In genomic region chrX:162158743-162159636, GRCm38 (mm10) we compare ENCODE assay signal across 8 mouse cellular contexts. TPM values are rescaled to one million over a fixed set of nuclear protein-coding genes. Genes with fewer than 3 reads are reported as not detected.
DNase-seq lines count a peak whose midpoint lies in the region; ATAC-seq and TF ChIP-seq lines count a peak whose summit lies in the region.

No protein-coding gene starts in this region.

- WGBS in forebrain, postnatal 0 days, result 29% methylated on average over 74 of the region's 80 CpGs
- 22% methylated on average over 58 of the region's 80 CpGs for WGBS in intestine, embryonic 14.5 days
- 15% methylated on average over 62 of the region's 80 CpGs for WGBS in liver, embryonic 11.5 days
- WGBS in neural tube, embryonic 11.5 days, result 17% methylated on average over 47 of the region's 80 CpGs

- ATAC-seq in erythroblast, adult 5-6 weeks (replicated peaks; ENCODE audit: low FRiP score, poor library complexity, severe bottlenecking), result no peak
- ATAC-seq in forebrain, postnatal 0 days, result peak; percentile 72
- ATAC-seq in intestine, embryonic 14.5 days (replicated peaks; ENCODE audit: low FRiP score, low TSS enrichment, low read depth), result peak; percentile 59
- ATAC-seq in liver, embryonic 11.5 days (replicated peaks; ENCODE audit: low FRiP score), result peak; percentile 55
- peak; percentile 49 for ATAC-seq in neural tube, embryonic 11.5 days (ENCODE audit: insufficient read depth, low FRiP score, low TSS enrichment)

- H3K9me3 ChIP-seq in erythroblast, embryonic 14.5 days (ENCODE audit: control insufficient read depth, low read length), result peaks cover 15% of the 10 kb centered on the region
- no peaks in the 10 kb centered on the region for H3K9me3 ChIP-seq in forebrain, postnatal 0 days (ENCODE audit: low read length)
- H3K9me3 ChIP-seq in intestine, embryonic 14.5 days (ENCODE audit: control insufficient read depth, low read length), result no peaks in the 10 kb centered on the region
- no peaks in the 10 kb centered on the region for H3K9me3 ChIP-seq in liver, embryonic 11.5 days (ENCODE audit: control insufficient read depth, low read length)
- no peaks in the 10 kb centered on the region for H3K9me3 ChIP-seq in neural tube, embryonic 11.5 days (ENCODE audit: control insufficient read depth, low read length)

- H3K27ac ChIP-seq in forebrain, postnatal 0 days (ENCODE audit: low read depth, low read length), result no peak overlapping the region
- no peak overlapping the region for H3K27ac ChIP-seq in intestine, embryonic 14.5 days (ENCODE audit: low read depth)
- no peak overlapping the region for H3K27ac ChIP-seq in liver, embryonic 11.5 days (ENCODE audit: low read depth, low read length)
- H3K27ac ChIP-seq in neural tube, embryonic 11.5 days (ENCODE audit: low read depth, low read length), result no peak overlapping the region

- H3K4me2 ChIP-seq in forebrain, postnatal 0 days (ENCODE audit: low read depth), result peak overlapping the region; percentile 74
- peak overlapping the region; percentile 53 for H3K4me2 ChIP-seq in intestine, embryonic 14.5 days (ENCODE audit: low read length)
- peak overlapping the region; percentile 79 for H3K4me2 ChIP-seq in liver, embryonic 11.5 days
- H3K4me2 ChIP-seq in neural tube, embryonic 11.5 days (ENCODE audit: low read depth), result peak overlapping the region; percentile 66

- peak; percentile 34; the same call in 1 of the 2 replicates for TF ChIP-seq CTCF in forebrain, postnatal 0 days (IDR thresholded peaks at IDR 0.05; ENCODE audit: low read depth)

- peaks cover 44% of the 10 kb centered on the region for H3K27me3 ChIP-seq in erythroblast, embryonic 14.5 days (ENCODE audit: control insufficient read depth)
- H3K27me3 ChIP-seq in forebrain, postnatal 0 days (ENCODE audit: insufficient read depth, low read length), result no peaks in the 10 kb centered on the region
- peaks cover 2% of the 10 kb centered on the region for H3K27me3 ChIP-seq in intestine, embryonic 14.5 days (replicated peaks; ENCODE audit: control insufficient read depth, insufficient read depth, low read length)
- peaks cover 44% of the 10 kb centered on the region for H3K27me3 ChIP-seq in liver, embryonic 11.5 days (replicated peaks; ENCODE audit: control insufficient read depth, insufficient read depth, low read length)
- H3K27me3 ChIP-seq in neural tube, embryonic 11.5 days (ENCODE audit: control insufficient read depth, insufficient read depth, low read length), result no peaks in the 10 kb centered on the region; the same call in 1 of the 2 replicates

- peak; percentile 15 for DNase-seq in cerebellum, adult 8-10 months
- peak; percentile 28 for DNase-seq in forebrain, postnatal 0 days
- DNase-seq in intestine, embryonic 14.5 days (ENCODE audit: low spot score), result peak; percentile 67
- DNase-seq in liver, embryonic 11.5 days (ENCODE audit: low spot score), result no peak
- DNase-seq in neural tube, embryonic 11.5 days (ENCODE audit: low spot score), result peak; percentile 65
- peak; percentile 5 for DNase-seq in urinary bladder, postnatal 25 days (ENCODE audit: low spot score)

- H3K4me1 ChIP-seq in erythroblast, embryonic 14.5 days (ENCODE audit: control insufficient read depth), result no peaks in the 10 kb centered on the region
- H3K4me1 ChIP-seq in forebrain, postnatal 0 days (ENCODE audit: insufficient read depth), result no peaks in the 10 kb centered on the region
- H3K4me1 ChIP-seq in intestine, embryonic 14.5 days (replicated peaks; ENCODE audit: control insufficient read depth, insufficient read depth, low read length), result no peaks in the 10 kb centered on the region
- no peaks in the 10 kb centered on the region for H3K4me1 ChIP-seq in liver, embryonic 11.5 days (replicated peaks; ENCODE audit: control insufficient read depth, insufficient read depth, low read length)
- peaks cover 7% of the 10 kb centered on the region; the same call in 1 of the 2 replicates for H3K4me1 ChIP-seq in neural tube, embryonic 11.5 days (ENCODE audit: control insufficient read depth, insufficient read depth, low read length)

- peak overlapping the region; percentile 32 for H3K4me3 ChIP-seq in erythroblast, embryonic 14.5 days (replicated peaks)
- peak overlapping the region; percentile 49 for H3K4me3 ChIP-seq in forebrain, postnatal 0 days (ENCODE audit: low read depth, low read length)
- H3K4me3 ChIP-seq in intestine, embryonic 14.5 days (ENCODE audit: low read depth, low read length), result peak overlapping the region; percentile 55
- peak overlapping the region; percentile 55 for H3K4me3 ChIP-seq in liver, embryonic 11.5 days (ENCODE audit: low read depth, low read length)
- peak overlapping the region; percentile 57 for H3K4me3 ChIP-seq in neural tube, embryonic 11.5 days (ENCODE audit: low read depth, low read length)

- H3K9ac ChIP-seq in forebrain, postnatal 0 days, result peak overlapping the region; percentile 36
- peak overlapping the region; percentile 48 for H3K9ac ChIP-seq in intestine, embryonic 14.5 days (ENCODE audit: low read length)
- H3K9ac ChIP-seq in liver, embryonic 11.5 days (ENCODE audit: low read depth, low read length), result peak overlapping the region; percentile 40; the same call in 1 of the 2 replicates
- peak overlapping the region; percentile 64 for H3K9ac ChIP-seq in neural tube, embryonic 11.5 days (ENCODE audit: low read length)

- H3K36me3 ChIP-seq in erythroblast, embryonic 14.5 days (ENCODE audit: control insufficient read depth), result no peaks in the 10 kb centered on the region
- H3K36me3 ChIP-seq in forebrain, postnatal 0 days (ENCODE audit: insufficient read depth), result no peaks in the 10 kb centered on the region
- H3K36me3 ChIP-seq in intestine, embryonic 14.5 days (ENCODE audit: control insufficient read depth, insufficient read depth, low read length), result no peaks in the 10 kb centered on the region
- H3K36me3 ChIP-seq in liver, embryonic 11.5 days (ENCODE audit: control insufficient read depth, insufficient read depth, low read length), result no peaks in the 10 kb centered on the region
- H3K36me3 ChIP-seq in neural tube, embryonic 11.5 days (ENCODE audit: control insufficient read depth, insufficient read depth, low read length), result no peaks in the 10 kb centered on the region

RNA-seq across cellular contexts. Expression of gene Nhs, which starts 0.5 kb away (rescaled TPM):
- polyA plus RNA-seq in erythroblast, embryonic 14.5 days (2012), result not detected in 2 replicates
- not detected in 2 replicates for total RNA-seq in erythroblast, adult 5-6 weeks (2015; ENCODE audit: low replicate concordance)
- total RNA-seq in erythroblast, adult 5-6 weeks (2017; ENCODE audit: low replicate concordance), result not detected in 2 replicates
- total RNA-seq in forebrain, postnatal 0 days (2014; rRNA removed), result 5.5 and 9.4 TPM in 2 replicates
- polyA plus RNA-seq in forebrain, postnatal 0 days (2015; fragmentation: Nextera tagmentation; extraction: Ambion mirVana), result 0.55 and 1.9 TPM in 2 replicates
- polyA plus RNA-seq in intestine, embryonic 14.5 days (2014; fragmentation: Nextera tagmentation; extraction: Ambion mirVana), result 2.0 and 2.5 TPM in 2 replicates
- 0.55 and 0.74 TPM in 2 replicates for polyA plus RNA-seq in liver, embryonic 11.5 days (2014; fragmentation: Nextera tagmentation; extraction: Ambion mirVana)
- 2.6 and 2.8 TPM in 2 replicates for polyA plus RNA-seq in neural tube, embryonic 11.5 days (2014; fragmentation: Nextera tagmentation; extraction: Ambion mirVana)
